Mouse (Mus musculus) MEL (cell line): ENCODE results near the gene Pip4k2c. TPM values are rescaled to one million over a fixed set of nuclear protein-coding genes. Genes with fewer than 3 reads are reported as not detected.
A peak's percentile ranks its signal among the peaks of the same experiment; 100 is the strongest.

ENCODE experiments used
- DNase-seq: peaks from one replicate; pipeline ENCODE4 v3.0.0; 2011; ENCODE audit warnings: low read depth, low spot score
- H3K27ac ChIP-seq: 2 replicates; pipeline ENCODE4 v1.5.1; 2012; ENCODE audit warnings: low read depth, mild to moderate bottlenecking, control low read depth, low read length, moderate library complexity; ENCODE audit not compliant: control insufficient read depth
- H3K27me3 ChIP-seq, 2 experiments: fragments of 150-350 bp in 1 of 2; sonication (generic) in 1 of 2; 2 replicates each; pipeline ENCODE4 v1.6.1; 2012; ENCODE audit warnings: low read length in 2 of 2, mild to moderate bottlenecking in 2 of 2, improper control_type of control experiment in 1 of 2, moderate library complexity in 1 of 2; ENCODE audit not compliant: insufficient read depth in 2 of 2, control insufficient read depth in 1 of 2
- H3K36me3 ChIP-seq, 2 experiments: 2 replicates each; pipeline ENCODE4 v1.6.1; 2012 to 2014; ENCODE audit warnings: low read length in 2 of 2, improper control_type of control experiment in 1 of 2, inconsistent platforms in 1 of 2, mild to moderate bottlenecking in 1 of 2; ENCODE audit not compliant: insufficient read depth in 2 of 2, control insufficient read depth in 1 of 2
- H3K4me1 ChIP-seq, 2 experiments: fragments of 150-350 bp in 1 of 2; sonication (generic) in 1 of 2; 2 replicates each; pipeline ENCODE4 v1.6.1; 2012; ENCODE audit warnings: low read length in 2 of 2, improper control_type of control experiment in 1 of 2, mild to moderate bottlenecking in 1 of 2; ENCODE audit not compliant: insufficient read depth in 2 of 2, control insufficient read depth in 1 of 2
- H3K4me3 ChIP-seq, 2 experiments: fragments of 150-350 bp in 1 of 2; sonication (generic) in 1 of 2; 2 replicates each; pipeline ENCODE4 v1.5.1; 2012; ENCODE audit warnings: low read depth in 2 of 2, low read length in 2 of 2, mild to moderate bottlenecking in 2 of 2, moderate library complexity in 2 of 2, control low read depth in 1 of 2, improper control_type of control experiment in 1 of 2; ENCODE audit not compliant: control insufficient read depth in 1 of 2, insufficient read depth in 1 of 2
- H3K79me2 ChIP-seq: 2 replicates; pipeline ENCODE4 v1.6.1; 2012; ENCODE audit warnings: mild to moderate bottlenecking, low read length, moderate library complexity; ENCODE audit not compliant: control insufficient read depth, poor library complexity, insufficient read depth
- H3K9ac ChIP-seq: 2 replicates; pipeline ENCODE4 v1.6.1; 2012; ENCODE audit warnings: low read depth, mild to moderate bottlenecking, control low read depth, low read length, moderate library complexity; ENCODE audit not compliant: control insufficient read depth, poor library complexity, severe bottlenecking
- H3K9me3 ChIP-seq: fragments of 150-350 bp; sonication (generic); replicated peaks from 2 replicates; pipeline ENCODE4 v1.6.1; 2012; ENCODE audit warnings: mild to moderate bottlenecking, low read length, improper control_type of control experiment, moderate library complexity; ENCODE audit not compliant: insufficient read depth
- BHLHE40 ChIP-seq: IDR thresholded peaks from 2 replicates; pipeline ENCODE4 v1.6.1; 2012; ENCODE audit warnings: low read depth, mild to moderate bottlenecking, inconsistent platforms, low read length, improper control_type of control experiment, borderline replicate concordance
- CHD1 ChIP-seq: IDR thresholded peaks from 2 replicates; pipeline ENCODE4 v1.6.1; 2012; ENCODE audit warnings: low read depth, mild to moderate bottlenecking, inconsistent platforms, low read length, improper control_type of control experiment
- ELF1 ChIP-seq: IDR thresholded peaks from 2 replicates; pipeline ENCODE4 v1.6.1; 2014; ENCODE audit warnings: low read depth, mild to moderate bottlenecking, inconsistent platforms, low read length, improper control_type of control experiment, moderate library complexity
- GATA1 ChIP-seq: IDR thresholded peaks from 2 replicates; pipeline ENCODE4 v1.6.1; 2011; ENCODE audit warnings: low read depth, low read length, improper control_type of control experiment
- JUND ChIP-seq: IDR thresholded peaks from 2 replicates; pipeline ENCODE4 v1.6.1; 2011; ENCODE audit warnings: low read depth, mild to moderate bottlenecking, improper control_type of control experiment, low read length
- MAX ChIP-seq: IDR thresholded peaks from 2 replicates; pipeline ENCODE4 v1.6.1; 2011; ENCODE audit warnings: low read length, improper control_type of control experiment
- MAZ ChIP-seq: IDR thresholded peaks from 2 replicates; pipeline ENCODE4 v1.6.1; 2012; ENCODE audit warnings: low read depth, mild to moderate bottlenecking, inconsistent platforms, low read length, improper control_type of control experiment
- MEF2A ChIP-seq: IDR thresholded peaks from 2 replicates; pipeline ENCODE4 v1.6.1; 2014; ENCODE audit warnings: low read depth, mild to moderate bottlenecking, inconsistent platforms, low read length, improper control_type of control experiment; ENCODE audit not compliant: poor library complexity, insufficient replicate concordance, severe bottlenecking; ENCODE audit errors: extremely low read depth
- MXI1 ChIP-seq: IDR thresholded peaks from 2 replicates; pipeline ENCODE4 v1.6.1; 2011; ENCODE audit warnings: mild to moderate bottlenecking, low read depth, low read length, improper control_type of control experiment
- MYB ChIP-seq: IDR thresholded peaks from 2 replicates; pipeline ENCODE4 v1.6.1; 2011; ENCODE audit warnings: mild to moderate bottlenecking, low read depth, low read length, improper control_type of control experiment
- NELFE ChIP-seq: IDR thresholded peaks from 2 replicates; pipeline ENCODE4 v1.6.1; 2011; ENCODE audit warnings: low read depth, low read length, improper control_type of control experiment
- POLR2AphosphoS5 ChIP-seq: IDR thresholded peaks from 2 replicates; pipeline ENCODE4 v1.6.1; 2012; ENCODE audit warnings: low read depth, borderline replicate concordance, mild to moderate bottlenecking, inconsistent platforms, low read length, moderate library complexity, mixed read lengths
- RCOR1 ChIP-seq: IDR thresholded peaks from 2 replicates; pipeline ENCODE4 v1.6.1; 2012; ENCODE audit warnings: low read depth, mild to moderate bottlenecking, inconsistent platforms, low read length, improper control_type of control experiment
- TAL1 ChIP-seq: IDR thresholded peaks from 2 replicates; pipeline ENCODE4 v1.6.1; 2012; ENCODE audit warnings: mild to moderate bottlenecking, inconsistent platforms, low read length, moderate library complexity, mixed read lengths
- TBP ChIP-seq: IDR thresholded peaks from 2 replicates; pipeline ENCODE4 v1.8.0; 2011; ENCODE audit warnings: low read depth, low read length, improper control_type of control experiment
- TCF12 ChIP-seq: IDR thresholded peaks from 2 replicates; pipeline ENCODE4 v1.6.1; 2014; ENCODE audit warnings: low read depth, mild to moderate bottlenecking, inconsistent platforms, low read length, improper control_type of control experiment, moderate library complexity
- UBTF ChIP-seq: IDR thresholded peaks from 2 replicates; pipeline ENCODE4 v1.6.1; 2012; ENCODE audit warnings: low read depth, mild to moderate bottlenecking, inconsistent platforms, low read length, improper control_type of control experiment, moderate library complexity, borderline replicate concordance; ENCODE audit not compliant: insufficient read depth
- USF1 ChIP-seq: IDR thresholded peaks from 2 replicates; pipeline ENCODE4 v1.6.1; 2014; ENCODE audit warnings: low read depth, mild to moderate bottlenecking, inconsistent platforms, low read length, improper control_type of control experiment, moderate library complexity
- ZC3H11A ChIP-seq: IDR thresholded peaks from 2 replicates; pipeline ENCODE4 v1.6.1; 2012; ENCODE audit warnings: low read depth, mild to moderate bottlenecking, inconsistent platforms, low read length, improper control_type of control experiment
- ZKSCAN1 ChIP-seq: IDR thresholded peaks from 2 replicates; pipeline ENCODE4 v1.6.1; 2012; ENCODE audit warnings: low read depth, mild to moderate bottlenecking, inconsistent platforms, low read length, improper control_type of control experiment, moderate library complexity
- ZMIZ1 ChIP-seq: IDR thresholded peaks from 2 replicates; pipeline ENCODE4 v1.6.1; 2012; ENCODE audit warnings: low read depth, mild to moderate bottlenecking, inconsistent platforms, low read length, improper control_type of control experiment, moderate library complexity
- ZNF384 ChIP-seq: IDR thresholded peaks from 2 replicates; pipeline ENCODE4 v1.6.1; 2012; ENCODE audit warnings: low read depth, mild to moderate bottlenecking, inconsistent platforms, low read length, improper control_type of control experiment
- polyA plus RNA-seq, 2 experiments: library from polyadenylated mRNA; stranded (reverse) in 1 of 2; unstranded in 1 of 2; fragments of >175 nt in 1 of 2; fragments of >200 nt in 1 of 2; gene quantifications; 2 replicates each; pipeline versions ENCODE4 v1.2.1 to v1.2.4; 2012; ENCODE audit warnings: low replicate concordance in 2 of 2, low read depth in 1 of 2; ENCODE audit not compliant: insufficient read length in 2 of 2, insufficient read depth in 1 of 2, missing spikeins in 1 of 2
- total RNA-seq: library from RNA; depleted of rRNA; stranded (reverse); fragments of 300-350 nt; gene quantifications from 2 replicates; pipeline ENCODE4 v1.2.3, GENCODE M21; 2012

Pip4k2c gene
- total and polyA plus RNA-seq, 3 experiments: 31.9 to 58.2 TPM; not detected in 1

DNA sequence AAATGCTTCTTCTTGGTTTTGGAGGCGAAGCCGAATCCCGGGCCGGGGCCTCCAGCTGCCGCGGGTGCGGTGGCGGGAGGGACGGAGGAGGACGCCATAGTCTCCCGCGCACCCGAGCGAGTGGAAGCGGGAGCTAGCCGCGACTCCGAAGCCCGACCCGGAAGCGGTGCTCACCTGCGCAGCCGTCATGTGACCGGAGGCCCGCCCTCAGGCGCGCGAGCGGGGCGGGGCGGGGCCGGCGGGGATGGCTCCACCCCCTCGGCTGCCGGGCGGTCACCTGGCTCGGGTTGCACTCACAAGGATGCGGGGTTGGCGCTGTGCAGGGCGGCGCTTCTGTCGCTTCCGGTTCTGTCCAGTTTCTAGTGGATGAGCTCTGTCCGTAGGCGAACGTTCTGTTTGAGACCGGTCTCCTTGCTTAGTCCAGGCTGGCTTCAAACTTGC, at the start of gene Pip4k2c (continued):
- TF ChIP-seq RCOR1 (no peak), ELF1 (peak; percentile 96)

DNA sequence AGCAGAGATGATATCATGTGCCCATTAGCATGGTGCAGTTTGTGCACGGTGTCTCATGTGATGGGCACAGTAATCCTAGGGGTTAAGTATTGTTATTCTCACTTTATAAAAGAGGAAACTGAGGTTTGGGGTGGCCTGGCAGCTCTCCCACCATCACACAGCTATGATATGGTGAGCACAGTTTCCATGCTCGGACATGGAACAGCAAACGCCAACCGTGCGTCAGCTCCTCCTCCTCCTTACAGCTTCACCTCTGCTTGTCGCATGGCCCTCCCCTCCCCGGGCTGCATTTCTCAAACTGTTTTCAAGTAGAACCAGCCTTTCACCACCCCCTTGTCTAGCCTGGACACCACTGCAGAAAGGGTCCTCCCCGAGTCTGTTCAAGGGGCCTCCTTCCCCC, 47.1 kb upstream of the Pip4k2c start:
- no peak for TF ChIP-seq ZNF384
- TF ChIP-seq NELFE: no peak
- TF ChIP-seq USF1: no peak
- TF ChIP-seq TBP: no peak
- no peak for TF ChIP-seq ZKSCAN1
- TF ChIP-seq ELF1: no peak
- no peak for TF ChIP-seq POLR2AphosphoS5
- Histone ChIP-seq H3K4me1 (peaks cover 0 to 21% of the 10 kb centered on the region in 2 experiments), H3K27me3 (no peaks in the 10 kb centered on the region), H3K4me3 (no peak overlapping the region), H3K27ac (no peak overlapping the region), H3K9me3 (no peaks in the 10 kb centered on the region), H3K79me2 (no peaks in the 10 kb centered on the region), H3K9ac (no peak overlapping the region), H3K36me3 (peaks cover 0 to 2% of the 10 kb centered on the region in 2 experiments; a peak in 1 of 4 replicates)
- DNase-seq: no peak

DNA sequence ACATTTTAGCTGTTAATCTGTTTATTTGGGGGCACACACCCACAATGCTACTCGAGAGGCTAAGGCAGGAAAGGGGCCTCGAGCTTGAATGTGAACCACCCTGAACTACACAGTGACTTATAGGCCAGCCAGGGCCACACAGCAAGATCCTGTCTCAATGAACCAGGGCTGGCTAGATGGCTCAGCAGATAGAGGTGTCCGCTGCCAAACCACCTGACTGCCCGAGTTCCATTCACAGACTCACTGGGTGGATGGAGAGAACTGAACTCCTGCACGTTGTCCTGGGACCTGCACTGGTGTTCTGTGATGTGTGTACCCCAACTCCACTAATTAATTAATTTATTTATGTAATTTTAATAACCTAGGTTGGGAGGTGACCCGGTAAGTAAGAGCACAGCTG, 46.4 kb upstream of the Pip4k2c start:
- Histone ChIP-seq H3K4me1 (peaks cover 0 to 21% of the 10 kb centered on the region in 2 experiments), H3K9me3 (no peaks in the 10 kb centered on the region), H3K9ac (no peak overlapping the region), H3K27ac (no peak overlapping the region), H3K79me2 (no peaks in the 10 kb centered on the region), H3K27me3 (no peaks in the 10 kb centered on the region), H3K36me3 (no peaks in the 10 kb centered on the region), H3K4me3 (no peak overlapping the region)
- no peak for TF ChIP-seq TCF12
- no peak for TF ChIP-seq GATA1
- TF ChIP-seq BHLHE40: no peak
- no peak for TF ChIP-seq UBTF
- TF ChIP-seq MAX: no peak
- TF ChIP-seq MAZ: no peak
- TF ChIP-seq POLR2AphosphoS5: no peak
- TF ChIP-seq RCOR1: no peak
- no peak for TF ChIP-seq ZMIZ1
- TF ChIP-seq USF1: no peak
- TF ChIP-seq MXI1: no peak
- TF ChIP-seq JUND: no peak
- TF ChIP-seq TBP: no peak
- TF ChIP-seq TAL1: no peak
- TF ChIP-seq ZC3H11A: no peak
- TF ChIP-seq MEF2A: no peak
- no peak for TF ChIP-seq CHD1
- TF ChIP-seq MYB: no peak
- no peak for DNase-seq
